Mouse (Mus musculus): ENCODE results near the gene Pex26. TPM values are rescaled to one million over a fixed set of nuclear protein-coding genes. Genes with fewer than 3 reads are reported as not detected.

Pex26 gene
- polyA plus RNA-seq, 1 experiment from 2014 or later, result 6.6 TPM

DNA sequence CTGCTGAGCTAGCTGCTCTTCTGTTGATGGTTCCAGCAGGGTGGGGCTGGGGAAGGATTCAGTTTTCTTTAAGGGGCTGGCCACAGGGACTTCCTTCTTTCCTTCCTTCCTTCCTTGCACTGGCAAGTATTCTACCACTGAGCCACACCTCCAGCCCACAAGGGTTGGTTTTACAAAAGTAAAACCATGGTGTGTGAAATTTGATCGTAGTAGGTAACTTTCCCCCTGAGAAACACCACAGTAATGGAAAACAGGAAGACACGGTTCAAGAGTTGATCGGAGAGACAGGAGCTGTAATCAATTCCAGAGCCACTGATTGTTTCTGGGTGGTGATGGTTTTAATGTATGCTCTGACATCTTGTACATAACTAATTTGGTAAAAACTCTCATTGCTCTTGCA, 34.0 kb upstream of the Pex26 start:
- H3K9me3 ChIP-seq, result no peaks in the 10 kb centered on the region

GRCm38 (mm10) chr6:121150126-121150525, 33.3 kb upstream of the Pex26 start:
- Histone ChIP-seq H3K4me1 (peaks cover 26% of the 10 kb centered on the region; the same call in 1 of the 2 replicates), H3K4me3 (no peak overlapping the region), H3K9me3 (no peaks in the 10 kb centered on the region), H3K27ac (no peak overlapping the region), H3K36me3 (no peaks in the 10 kb centered on the region), H3K27me3 (ENCODE audit: insufficient read depth, poor library complexity, severe bottlenecking) (no peaks in the 10 kb centered on the region)
- WGBS, result 94% methylated on average over 8 of the region's 8 CpGs
- no peak for DNase-seq (ENCODE audit: low spot score)

More for the DNA sequence above, 34.0 kb upstream of the Pex26 start:
- Histone ChIP-seq H3K4me3 (no peak overlapping the region), H3K27me3 (ENCODE audit: insufficient read depth, poor library complexity, severe bottlenecking) (no peaks in the 10 kb centered on the region), H3K36me3 (no peaks in the 10 kb centered on the region), H3K4me1 (peaks cover 30% of the 10 kb centered on the region; the same call in 1 of the 2 replicates), H3K27ac (no peak overlapping the region)
- WGBS, result 76% methylated on average over 3 of the region's 3 CpGs
- DNase-seq (ENCODE audit: low spot score), result no peak

DNA sequence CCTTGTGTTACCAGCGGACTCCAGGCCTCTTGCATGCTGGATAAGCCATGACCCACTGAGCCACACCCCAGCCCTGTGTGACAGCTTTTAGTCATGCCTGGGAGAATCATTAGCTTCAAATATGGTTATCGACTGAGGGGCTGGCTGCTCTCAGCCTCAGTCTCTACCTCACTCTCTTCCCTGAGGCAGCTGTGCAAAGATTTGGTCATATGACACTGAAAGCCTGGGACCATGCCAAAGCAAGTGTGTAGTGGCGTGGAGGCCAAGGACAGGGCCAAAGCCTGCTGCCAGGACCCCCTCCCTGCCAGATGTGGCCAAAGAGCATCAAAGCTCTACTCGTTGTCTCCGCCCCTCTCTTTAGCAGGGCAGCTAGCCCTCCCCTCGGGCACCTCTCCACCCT, 31.7 kb upstream of the Pex26 start:
- 65% methylated on average over 6 of the region's 6 CpGs for WGBS
- peaks cover 22% of the 10 kb centered on the region; the same call in 1 of the 2 replicates for H3K4me1 ChIP-seq
- no peaks in the 10 kb centered on the region for H3K27me3 ChIP-seq (ENCODE audit: insufficient read depth, poor library complexity, severe bottlenecking)
- DNase-seq (ENCODE audit: low spot score), result no peak
- no peaks in the 10 kb centered on the region for H3K9me3 ChIP-seq
- H3K27ac ChIP-seq, result no peak overlapping the region
- H3K36me3 ChIP-seq, result no peaks in the 10 kb centered on the region
- H3K4me3 ChIP-seq, result no peak overlapping the region

DNA sequence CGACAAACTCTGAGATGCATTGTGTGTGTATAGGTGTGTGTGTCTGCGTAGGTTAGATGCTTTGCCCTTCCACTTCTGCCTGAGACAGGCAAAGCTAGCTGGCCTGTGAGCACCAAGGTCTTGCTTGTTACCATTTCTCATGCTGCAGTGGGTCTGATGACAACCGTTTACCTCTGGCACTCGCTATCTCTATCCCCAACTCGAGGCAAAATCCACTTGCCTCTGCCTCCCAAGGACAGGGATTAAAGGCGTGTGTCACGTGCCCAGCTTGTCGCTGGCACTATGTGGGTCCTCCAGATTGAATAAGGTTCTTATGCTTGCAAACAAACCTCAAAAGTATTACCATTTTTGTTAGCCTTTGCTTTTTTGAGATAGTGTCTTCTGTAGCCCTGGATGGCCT, 30.3 kb upstream of the Pex26 start:
- no peaks in the 10 kb centered on the region for H3K9me3 ChIP-seq
- H3K4me1 ChIP-seq, result peaks cover 18% of the 10 kb centered on the region; the same call in 1 of the 2 replicates
- H3K27me3 ChIP-seq (ENCODE audit: insufficient read depth, poor library complexity, severe bottlenecking), result no peaks in the 10 kb centered on the region
- no peak overlapping the region for H3K27ac ChIP-seq
- no peak overlapping the region for H3K4me3 ChIP-seq
- 70% methylated on average over 8 of the region's 8 CpGs for WGBS
- no peak for DNase-seq (ENCODE audit: low spot score)
- no peaks in the 10 kb centered on the region for H3K36me3 ChIP-seq

DNA sequence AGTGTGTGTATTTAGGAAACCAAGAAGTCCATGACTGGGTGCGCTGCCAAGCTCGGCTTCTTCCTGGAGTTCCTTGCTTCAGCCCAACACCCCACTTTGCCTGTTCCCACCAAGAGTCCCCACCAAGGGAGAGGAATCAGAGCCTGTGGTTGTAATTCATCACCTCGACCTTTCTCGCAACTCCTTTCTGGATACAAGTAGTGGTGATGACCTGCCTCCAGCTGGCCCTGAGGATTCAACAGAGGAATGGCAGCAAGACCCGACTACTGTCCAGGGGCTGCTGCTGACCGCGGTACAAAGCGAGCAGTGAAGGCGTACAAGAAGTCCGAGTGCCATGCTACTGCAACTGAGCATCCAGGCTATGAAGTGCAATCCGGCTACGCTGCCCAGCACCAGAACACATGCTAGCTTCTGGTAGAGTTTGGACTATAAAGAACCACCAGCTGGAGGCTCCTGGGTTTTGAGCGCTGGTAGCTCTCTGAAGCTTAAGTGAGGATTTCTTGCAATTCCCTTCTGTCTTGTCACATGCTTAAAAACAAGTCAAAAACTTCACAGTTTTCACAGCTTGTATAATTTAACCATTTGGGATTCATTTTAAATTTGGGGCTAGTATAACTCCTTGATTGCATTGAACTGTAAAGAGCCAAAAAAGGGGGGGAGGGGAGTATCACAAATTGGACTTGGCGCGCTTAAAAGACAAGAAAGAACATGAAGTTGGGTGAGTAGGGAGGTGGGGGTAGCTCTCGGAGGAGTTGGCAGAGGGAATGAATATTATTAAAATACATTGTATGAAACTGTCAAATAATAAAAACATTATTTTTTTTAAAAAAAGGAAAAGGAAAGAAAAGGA, 28.8 kb upstream of the Pex26 start:
- H3K4me3 ChIP-seq, result no peak overlapping the region
- H3K4me1 ChIP-seq, result peaks cover 18% of the 10 kb centered on the region; the same call in 1 of the 2 replicates
- WGBS, result 91% methylated on average over 16 of the region's 16 CpGs
- no peak overlapping the region for H3K27ac ChIP-seq
- no peaks in the 10 kb centered on the region for H3K27me3 ChIP-seq (ENCODE audit: insufficient read depth, poor library complexity, severe bottlenecking)
- no peak for DNase-seq (ENCODE audit: low spot score)
- no peaks in the 10 kb centered on the region for H3K36me3 ChIP-seq
- H3K9me3 ChIP-seq, result no peaks in the 10 kb centered on the region

GRCm38 (mm10) chr6:121156030-121156429, 27.4 kb upstream of the Pex26 start:
- WGBS, result 62% methylated on average over 2 of the region's 2 CpGs
- no peak for DNase-seq (ENCODE audit: low spot score)
- H3K36me3 ChIP-seq, result no peaks in the 10 kb centered on the region
- H3K9me3 ChIP-seq, result no peaks in the 10 kb centered on the region
- peaks cover 30% of the 10 kb centered on the region; the same call in 1 of the 2 replicates for H3K4me1 ChIP-seq
- no peak overlapping the region for H3K4me3 ChIP-seq
- no peak overlapping the region for H3K27ac ChIP-seq
- H3K27me3 ChIP-seq (ENCODE audit: insufficient read depth, poor library complexity, severe bottlenecking), result no peaks in the 10 kb centered on the region

DNA sequence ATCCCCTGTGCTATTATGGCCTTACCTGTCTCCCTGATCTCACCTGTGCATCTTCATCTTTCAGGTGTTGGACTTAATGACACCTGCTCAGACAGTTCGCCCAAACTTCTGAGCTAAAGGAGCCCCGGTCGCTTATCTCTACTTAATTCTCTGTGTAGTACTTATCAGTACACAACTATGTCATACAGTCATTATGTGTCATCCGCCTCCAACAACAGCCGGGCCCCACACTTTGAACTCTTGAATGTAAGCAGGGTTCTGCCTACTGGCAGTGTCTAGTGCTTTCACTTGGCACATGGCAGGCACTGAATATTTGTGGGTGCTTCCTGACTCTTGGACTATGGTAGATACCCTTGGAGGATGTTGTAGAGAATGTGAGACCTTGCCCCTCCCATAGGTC, 23.9 kb upstream of the Pex26 start:
- Histone ChIP-seq H3K4me3 (no peak overlapping the region), H3K36me3 (no peaks in the 10 kb centered on the region), H3K27me3 (ENCODE audit: insufficient read depth, poor library complexity, severe bottlenecking) (no peaks in the 10 kb centered on the region), H3K9me3 (no peaks in the 10 kb centered on the region), H3K27ac (no peak overlapping the region), H3K4me1 (peaks cover 25% of the 10 kb centered on the region; the same call in 1 of the 2 replicates)
- no peak for DNase-seq (ENCODE audit: low spot score)
- WGBS, result 71% methylated on average over 5 of the region's 5 CpGs

GRCm38 (mm10) chr6:121160126-121160525, 23.3 kb upstream of the Pex26 start:
- peaks cover 25% of the 10 kb centered on the region; the same call in 1 of the 2 replicates for H3K4me1 ChIP-seq
- no peak overlapping the region for H3K27ac ChIP-seq
- H3K4me3 ChIP-seq, result no peak overlapping the region
- no peaks in the 10 kb centered on the region for H3K9me3 ChIP-seq
- H3K36me3 ChIP-seq, result no peaks in the 10 kb centered on the region
- DNase-seq (ENCODE audit: low spot score), result no peak
- WGBS, result 51% methylated on average over 6 of the region's 6 CpGs
- no peaks in the 10 kb centered on the region for H3K27me3 ChIP-seq (ENCODE audit: insufficient read depth, poor library complexity, severe bottlenecking)

DNA sequence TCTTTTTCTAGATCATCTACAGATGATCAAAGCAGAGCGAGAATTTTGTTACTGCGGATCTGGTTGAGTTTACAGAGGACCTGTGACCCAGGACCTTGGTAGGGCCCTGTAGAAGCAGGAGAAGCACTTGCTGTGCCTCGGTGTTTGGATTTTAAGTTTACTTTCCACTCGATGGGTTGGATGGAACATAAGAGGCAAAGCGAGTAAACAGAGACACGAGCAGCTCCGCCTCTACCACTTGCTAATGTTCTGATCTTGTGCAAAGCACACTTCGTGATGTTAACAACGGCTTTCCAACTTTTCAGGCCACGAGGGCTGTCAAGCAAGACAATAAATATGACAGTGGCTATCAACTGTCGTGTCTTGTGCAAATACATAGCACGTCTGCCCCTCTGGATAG, 20.9 kb upstream of the Pex26 start:
- Histone ChIP-seq H3K36me3 (no peaks in the 10 kb centered on the region), H3K9me3 (no peaks in the 10 kb centered on the region), H3K27ac (no peak overlapping the region), H3K27me3 (ENCODE audit: insufficient read depth, poor library complexity, severe bottlenecking) (no peaks in the 10 kb centered on the region), H3K4me1 (peaks cover 28% of the 10 kb centered on the region; the same call in 1 of the 2 replicates), H3K4me3 (no peak overlapping the region)
- WGBS, result 84% methylated on average over 12 of the region's 12 CpGs
- DNase-seq (ENCODE audit: low spot score), result no peak

GRCm38 (mm10) chr6:121166098-121166552, 17.3 kb upstream of the Pex26 start:
- no peaks in the 10 kb centered on the region for H3K27me3 ChIP-seq (ENCODE audit: insufficient read depth, poor library complexity, severe bottlenecking)
- peak overlapping the region; percentile 13; the same call in 1 of the 2 replicates for H3K27ac ChIP-seq
- no peaks in the 10 kb centered on the region for H3K9me3 ChIP-seq
- H3K36me3 ChIP-seq, result no peaks in the 10 kb centered on the region
- no peak for DNase-seq (ENCODE audit: low spot score)
- 47% methylated on average over 10 of the region's 10 CpGs for WGBS
- no peak overlapping the region for H3K4me3 ChIP-seq
- H3K4me1 ChIP-seq, result peaks cover 15% of the 10 kb centered on the region; the same call in 1 of the 2 replicates

DNA sequence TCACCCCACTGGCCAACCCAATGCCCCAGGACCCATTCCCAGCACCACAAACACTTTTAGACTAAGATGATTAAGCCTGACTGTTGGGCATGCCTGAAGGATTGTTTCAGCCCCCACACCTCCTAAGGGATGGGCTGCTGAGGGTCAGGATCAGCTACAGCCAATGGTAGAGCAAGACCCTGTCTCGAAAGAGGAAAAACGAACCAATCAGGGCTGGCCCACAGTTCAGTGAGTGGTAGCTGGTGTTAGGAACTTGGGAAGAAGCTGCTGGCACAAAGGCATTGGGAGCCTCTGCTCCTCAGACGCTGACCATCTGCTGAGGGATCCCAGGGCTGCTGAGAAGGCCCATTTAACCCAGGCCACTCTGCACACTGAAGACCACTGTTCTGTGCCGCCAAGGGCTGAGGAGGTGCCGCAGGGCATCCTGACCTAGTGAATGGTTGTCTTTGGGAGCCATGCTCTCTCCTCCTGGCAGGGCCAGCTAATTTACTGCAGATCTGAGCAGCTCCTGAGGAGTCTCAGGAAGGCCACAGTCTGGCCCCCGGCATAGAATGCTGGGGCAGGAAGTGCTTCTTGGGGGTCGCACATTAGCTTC, 16.0 kb upstream of the Pex26 start:
- 66% methylated on average over 7 of the region's 7 CpGs for WGBS
- no peak for DNase-seq (ENCODE audit: low spot score)
- H3K27me3 ChIP-seq (ENCODE audit: insufficient read depth, poor library complexity, severe bottlenecking), result no peaks in the 10 kb centered on the region
- H3K36me3 ChIP-seq, result no peaks in the 10 kb centered on the region
- no peak overlapping the region for H3K27ac ChIP-seq
- H3K9me3 ChIP-seq, result no peaks in the 10 kb centered on the region
- peaks cover 11% of the 10 kb centered on the region; the same call in 1 of the 2 replicates for H3K4me1 ChIP-seq
- no peak overlapping the region for H3K4me3 ChIP-seq

DNA sequence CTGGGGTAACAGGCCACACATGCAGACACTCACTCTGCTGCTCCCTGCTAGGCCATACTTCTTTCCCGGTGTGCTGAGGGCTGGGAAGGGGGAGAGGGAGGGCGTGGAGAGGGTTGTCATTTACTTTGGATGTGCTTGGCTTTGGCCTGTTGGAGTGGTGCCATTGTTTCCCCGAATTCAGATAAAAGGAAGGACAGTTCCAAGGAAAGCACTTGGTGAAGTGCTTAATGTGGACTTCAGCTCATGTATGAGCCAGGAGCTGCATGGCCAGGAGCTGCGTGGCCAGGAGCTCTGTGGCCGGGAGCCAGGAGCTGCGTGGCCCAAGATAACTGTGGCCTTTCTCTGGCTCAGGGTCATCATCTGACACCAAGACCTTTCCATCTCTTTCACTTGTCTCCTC, 12.4 kb upstream of the Pex26 start:
- Histone ChIP-seq H3K9me3 (no peaks in the 10 kb centered on the region), H3K36me3 (no peaks in the 10 kb centered on the region), H3K27me3 (ENCODE audit: insufficient read depth, poor library complexity, severe bottlenecking) (no peaks in the 10 kb centered on the region), H3K4me1 (peaks cover 26% of the 10 kb centered on the region), H3K4me3 (no peak overlapping the region), H3K27ac (no peak overlapping the region)
- no peak for DNase-seq (ENCODE audit: low spot score)
- 73% methylated on average over 6 of the region's 6 CpGs for WGBS

- Histone ChIP-seq H3K27me3 (ENCODE audit: insufficient read depth, poor library complexity, severe bottlenecking) (no peaks in the 10 kb centered on the region), H3K4me3 (peak overlapping the region; percentile 42), H3K36me3 (no peaks in the 10 kb centered on the region), H3K4me1 (peaks cover 30% of the 10 kb centered on the region), H3K27ac (peak overlapping the region; percentile 83), H3K9me3 (no peaks in the 10 kb centered on the region)
- DNase-seq (ENCODE audit: low spot score), result no peak
- WGBS, result 35% methylated on average over 5 of the region's 5 CpGs
These were observed 10.0 kb upstream of the Pex26 start for GRCm38 (mm10) chr6:121173471-121173870.
